Mouse (Mus musculus): ENCODE measurements at regions not wholly inside any gene's neighbourhood (a gene's known extent, or its start where the extent isn't known, plus 50 kb on each side); places are given as distances from the start of the nearest gene placed in this dataset.

GRCm38 (mm10) chr11:63352990-63353389 is 224.2 kb downstream of the Pmp22 start:
- no peak for TF ChIP-seq CTCF (IDR thresholded peaks at IDR 0.05; ENCODE audit: borderline replicate concordance, extremely low read depth, insufficient read depth, insufficient read length)
- TF ChIP-seq POLR2A (IDR thresholded peaks at IDR 0.05; ENCODE audit: borderline replicate concordance, extremely low read depth, insufficient read depth, insufficient read length, poor library complexity, severe bottlenecking) = no peak

Measured in brain, embryonic 14.5 days (tissue).